Mouse (Mus musculus): ENCODE results near the gene Vmn1r175. TPM values are rescaled to one million over a fixed set of nuclear protein-coding genes. Genes with fewer than 3 reads are reported as not detected.
"Not testable (repeated sequence)": the region's sequence is repeated elsewhere in the genome, so short reads cannot be mapped to it uniquely, and the experiment has no call there.

Gene Vmn1r175
- total RNA-seq (2022), result not detected

- not testable (repeated sequence) for DNase-seq (ENCODE audit: low spot score in 2 of 2)
These were observed at the start of gene Vmn1r175 for GRCm38 (mm10) chr7:23810543-23810942. Gene Vmn1r175 (minus strand): TSS chr7:23810643.

- not testable (repeated sequence) for DNase-seq (ENCODE audit: low spot score in 2 of 2)
These were observed 26.8 kb upstream of the Vmn1r175 start, which contains the start of gene Vmn1r176 for GRCm38 (mm10) chr7:23837272-23837671. Gene Vmn1r176 (minus strand): TSS chr7:23837372.

- no peak for DNase-seq (ENCODE audit: low spot score in 2 of 2)
These were observed 25.9 kb downstream of the Vmn1r175 start for GRCm38 (mm10) chr7:23784526-23784925.

Other genes with a start within 250 kb of the Vmn1r175 start
- not detected for gene Vmn1r169, start 235.1 kb downstream of the Vmn1r175 start, total RNA-seq (2022)
- not detected for gene Vmn1r170, start 204.5 kb downstream of the Vmn1r175 start, total RNA-seq (2022)
- not detected for gene Vmn1r171, start 179.9 kb downstream of the Vmn1r175 start, total RNA-seq (2022)
- not detected for gene Vmn1r172, start 152.3 kb downstream of the Vmn1r175 start, total RNA-seq (2022)
- gene Vmn1r173, start 109.9 kb downstream of the Vmn1r175 start, total RNA-seq (2022), result not detected
- not detected for gene Vmn1r174, start 58.4 kb downstream of the Vmn1r175 start, total RNA-seq (2022)
- not detected for gene Vmn1r176, start 26.7 kb upstream of the Vmn1r175 start, total RNA-seq (2022)
- not detected for gene Vmn1r177, start 55.8 kb upstream of the Vmn1r175 start, total RNA-seq (2022)
- not detected for gene Vmn1r178, start 81.4 kb upstream of the Vmn1r175 start, total RNA-seq (2022)
- not detected for gene Vmn1r179, start 116.3 kb upstream of the Vmn1r175 start, total RNA-seq (2022)
- gene Vmn1r180, start 140.0 kb upstream of the Vmn1r175 start, total RNA-seq (2022), result not detected
- not detected for gene Vmn1r181, start 164.0 kb upstream of the Vmn1r175 start, total RNA-seq (2022)
- gene V1rd19, start 191.0 kb upstream of the Vmn1r175 start, total RNA-seq (2022), result not detected
- gene Vmn1r183, start 242.6 kb upstream of the Vmn1r175 start, total RNA-seq (2022), result not detected